Comparison of ENCODE assay signal across 8 mouse cellular contexts in genomic region chr9:21146722-21147121, GRCm38 (mm10). TPM values are rescaled to one million over a fixed set of nuclear protein-coding genes. Genes with fewer than 3 reads are reported as not detected.
DNase-seq lines count a peak whose midpoint lies in the region; ATAC-seq and TF ChIP-seq lines count a peak whose summit lies in the region.

No protein-coding gene starts in this region.

- WGBS in lung, postnatal 0 days = 33% methylated on average over 10 of the region's 10 CpGs
- WGBS in embryonic facial prominence, embryonic 12.5 days = 40% methylated on average over 10 of the region's 10 CpGs
- WGBS in hindbrain, embryonic 16.5 days = 52% methylated on average over 10 of the region's 10 CpGs

- H3K27ac ChIP-seq in lung, postnatal 0 days (ENCODE audit: low read length) = no peak overlapping the region
- no peak overlapping the region for H3K27ac ChIP-seq in embryonic facial prominence, embryonic 12.5 days
- no peak overlapping the region for H3K27ac ChIP-seq in hindbrain, embryonic 16.5 days (ENCODE audit: low read depth, low read length)

- peaks cover 17% of the 10 kb centered on the region; the same call in 1 of the 2 replicates for H3K4me1 ChIP-seq in lung, postnatal 0 days (ENCODE audit: insufficient read depth, low read depth, low read length)
- peaks cover 31% of the 10 kb centered on the region for H3K4me1 ChIP-seq in embryonic facial prominence, embryonic 12.5 days
- peaks cover 33% of the 10 kb centered on the region for H3K4me1 ChIP-seq in hindbrain, embryonic 16.5 days (ENCODE audit: control insufficient read depth, insufficient read depth, low read depth, low read length)

- H3K36me3 ChIP-seq in lung, postnatal 0 days (ENCODE audit: insufficient read depth, low read length) = peaks cover 12% of the 10 kb centered on the region
- H3K36me3 ChIP-seq in embryonic facial prominence, embryonic 12.5 days = peaks cover 38% of the 10 kb centered on the region
- peaks cover 14% of the 10 kb centered on the region for H3K36me3 ChIP-seq in hindbrain, embryonic 16.5 days (ENCODE audit: control insufficient read depth, insufficient read depth, low read length)

- H3K9me3 ChIP-seq in lung, postnatal 0 days (ENCODE audit: low read length) = no peaks in the 10 kb centered on the region
- no peaks in the 10 kb centered on the region for H3K9me3 ChIP-seq in embryonic facial prominence, embryonic 12.5 days
- no peaks in the 10 kb centered on the region for H3K9me3 ChIP-seq in hindbrain, embryonic 16.5 days (ENCODE audit: control insufficient read depth, low read length)

- H3K9ac ChIP-seq in lung, postnatal 0 days (replicated peaks; ENCODE audit: low read depth) = no peak overlapping the region
- H3K9ac ChIP-seq in embryonic facial prominence, embryonic 12.5 days = peak overlapping the region; percentile 39
- no peak overlapping the region; the same call in 1 of the 2 replicates for H3K9ac ChIP-seq in hindbrain, embryonic 16.5 days (ENCODE audit: low read depth, low read length)

- no peak overlapping the region for H3K4me3 ChIP-seq in lung, postnatal 0 days (ENCODE audit: low read depth, low read length)
- peak overlapping the region; percentile 14; the same call in 1 of the 2 replicates for H3K4me3 ChIP-seq in embryonic facial prominence, embryonic 12.5 days
- no peak overlapping the region for H3K4me3 ChIP-seq in hindbrain, embryonic 16.5 days (ENCODE audit: low read length)

- no peak for TF ChIP-seq CTCF in lung, postnatal 0 days (IDR thresholded peaks at IDR 0.05)

- H3K4me2 ChIP-seq in lung, postnatal 0 days (replicated peaks; ENCODE audit: low read depth, low read length) = no peak overlapping the region
- peak overlapping the region; percentile 42 for H3K4me2 ChIP-seq in embryonic facial prominence, embryonic 12.5 days (replicated peaks)
- peak overlapping the region; percentile 19; the same call in 1 of the 2 replicates for H3K4me2 ChIP-seq in hindbrain, embryonic 16.5 days (ENCODE audit: low read length)

- peak; percentile 40 for ATAC-seq in lung, postnatal 0 days
- ATAC-seq in embryonic facial prominence, embryonic 12.5 days (ENCODE audit: insufficient number of reproducible peaks, insufficient read depth, low FRiP score, low TSS enrichment) = no peak
- ATAC-seq in hindbrain, embryonic 16.5 days = no peak

- DNase-seq in lung, postnatal 0 days (ENCODE audit: low spot score) = peak; percentile 82
- DNase-seq in lung, postnatal 25 days (ENCODE audit: low spot score) = no peak
- DNase-seq in lung, postnatal 4 days = peak; percentile 52 to 62
- no peak for DNase-seq in right cerebral cortex, postnatal 36 days (ENCODE audit: low spot score in 2 of 2)
- DNase-seq in adrenal gland, adult 18-20 months (ENCODE audit: low spot score in 2 of 2) = no peak
- no peak for DNase-seq in urinary bladder, postnatal 36 days (ENCODE audit: low spot score in 2 of 2)

- H3K27me3 ChIP-seq in lung, postnatal 0 days (replicated peaks; ENCODE audit: insufficient read depth, low read length) = no peaks in the 10 kb centered on the region
- no peaks in the 10 kb centered on the region for H3K27me3 ChIP-seq in embryonic facial prominence, embryonic 12.5 days
- H3K27me3 ChIP-seq in hindbrain, embryonic 16.5 days (replicated peaks; ENCODE audit: control insufficient read depth, insufficient read depth, low read length) = no peaks in the 10 kb centered on the region

- TF ChIP-seq EP300 in lung, postnatal 0 days (IDR thresholded peaks at IDR 0.05) = no peak

RNA-seq across cellular contexts. Expression of gene Cdc37, which starts 3.1 kb away (rescaled TPM):
- polyA plus RNA-seq in lung, postnatal 0 days (2015; fragmentation: Nextera tagmentation; extraction: Ambion mirVana) = 165 and 171 TPM in 2 replicates
- polyA plus RNA-seq in embryonic facial prominence, embryonic 12.5 days (2016; fragmentation: Nextera tagmentation; extraction: Ambion mirVana) = 335 and 342 TPM in 2 replicates
- polyA plus RNA-seq in hindbrain, embryonic 16.5 days (2015; fragmentation: Nextera tagmentation; extraction: Ambion mirVana) = 204 and 211 TPM in 2 replicates
- total RNA-seq in adrenal gland, adult 18-20 months (2021) = 100 to 1,000 TPM; 175 to 181 TPM

RNA-seq across cellular contexts. Expression of gene Tyk2, which starts 15.7 kb away (rescaled TPM):
- 10.9 and 12.5 TPM in 2 replicates for polyA plus RNA-seq in lung, postnatal 0 days (2015; fragmentation: Nextera tagmentation; extraction: Ambion mirVana)
- 13.9 and 17.4 TPM in 2 replicates for polyA plus RNA-seq in embryonic facial prominence, embryonic 12.5 days (2016; fragmentation: Nextera tagmentation; extraction: Ambion mirVana)
- polyA plus RNA-seq in hindbrain, embryonic 16.5 days (2015; fragmentation: Nextera tagmentation; extraction: Ambion mirVana) = 9.5 and 10.5 TPM in 2 replicates
- total RNA-seq in adrenal gland, adult 18-20 months (2021) = 10 to 100 TPM; 14.0 to 14.5 TPM

RNA-seq across cellular contexts. Expression of gene Pde4a, which starts 18.8 kb away (rescaled TPM):
- polyA plus RNA-seq in lung, postnatal 0 days (2015; fragmentation: Nextera tagmentation; extraction: Ambion mirVana) = 3.9 and 4.7 TPM in 2 replicates
- polyA plus RNA-seq in embryonic facial prominence, embryonic 12.5 days (2016; fragmentation: Nextera tagmentation; extraction: Ambion mirVana) = 5.6 and 7.2 TPM in 2 replicates
- 47.7 and 50.5 TPM in 2 replicates for polyA plus RNA-seq in hindbrain, embryonic 16.5 days (2015; fragmentation: Nextera tagmentation; extraction: Ambion mirVana)
- 10 to 100 TPM in 1 of 2 experiments, 1 to 10 TPM in 1; 6.2 to 13.3 TPM for total RNA-seq in adrenal gland, adult 18-20 months (2021)

RNA-seq across cellular contexts. Expression of gene Raver1, which starts 54.9 kb away (rescaled TPM):
- polyA plus RNA-seq in lung, postnatal 0 days (2015; fragmentation: Nextera tagmentation; extraction: Ambion mirVana) = 15.3 and 16.8 TPM in 2 replicates
- polyA plus RNA-seq in embryonic facial prominence, embryonic 12.5 days (2016; fragmentation: Nextera tagmentation; extraction: Ambion mirVana) = 61.5 and 64.3 TPM in 2 replicates
- polyA plus RNA-seq in hindbrain, embryonic 16.5 days (2015; fragmentation: Nextera tagmentation; extraction: Ambion mirVana) = 25.9 and 35.9 TPM in 2 replicates
- total RNA-seq in adrenal gland, adult 18-20 months (2021) = 10 to 100 TPM; 42.9 to 47.1 TPM

RNA-seq across cellular contexts. Expression of gene Gm38431, which starts 54.9 kb away (rescaled TPM):
- 0.60 and 0.69 TPM in 2 replicates for polyA plus RNA-seq in lung, postnatal 0 days (2015; fragmentation: Nextera tagmentation; extraction: Ambion mirVana)
- 2.3 TPM in 2 replicates for polyA plus RNA-seq in embryonic facial prominence, embryonic 12.5 days (2016; fragmentation: Nextera tagmentation; extraction: Ambion mirVana)
- polyA plus RNA-seq in hindbrain, embryonic 16.5 days (2015; fragmentation: Nextera tagmentation; extraction: Ambion mirVana) = 1.3 TPM in 2 replicates
- 1 to 10 TPM; 1.8 to 1.9 TPM for total RNA-seq in adrenal gland, adult 18-20 months (2021)

Comparison
In these comparisons a context has a peak if more than half of its experiments do, and no peak if none do; other contexts are left out.
1. DNase-seq: peak in lung, postnatal 0 days (single experiment) and lung, postnatal 4 days (2 of 2); none in lung, postnatal 25 days (single experiment), right cerebral cortex, postnatal 36 days (0 of 2), adrenal gland, adult 18-20 months (0 of 2) and urinary bladder, postnatal 36 days (0 of 2).